Mouse (Mus musculus): ENCODE measurements around the gene Shroom2. TPM values are rescaled to one million over a fixed set of nuclear protein-coding genes. Genes with fewer than 3 reads are reported as not detected.

Shroom2 gene
- total RNA-seq (2018; cell fraction: chromatin; rRNA removed) = under 1 TPM in 1 of 26 experiments, not detected in 25; 0.32 TPM
- total RNA-seq (2018; cell fraction: cytosol; rRNA removed) = not detected
- not detected for total RNA-seq (2018; cell fraction: nucleus; rRNA removed)
- polyA plus RNA-seq (2018) = not detected in 3 replicates

DNA sequence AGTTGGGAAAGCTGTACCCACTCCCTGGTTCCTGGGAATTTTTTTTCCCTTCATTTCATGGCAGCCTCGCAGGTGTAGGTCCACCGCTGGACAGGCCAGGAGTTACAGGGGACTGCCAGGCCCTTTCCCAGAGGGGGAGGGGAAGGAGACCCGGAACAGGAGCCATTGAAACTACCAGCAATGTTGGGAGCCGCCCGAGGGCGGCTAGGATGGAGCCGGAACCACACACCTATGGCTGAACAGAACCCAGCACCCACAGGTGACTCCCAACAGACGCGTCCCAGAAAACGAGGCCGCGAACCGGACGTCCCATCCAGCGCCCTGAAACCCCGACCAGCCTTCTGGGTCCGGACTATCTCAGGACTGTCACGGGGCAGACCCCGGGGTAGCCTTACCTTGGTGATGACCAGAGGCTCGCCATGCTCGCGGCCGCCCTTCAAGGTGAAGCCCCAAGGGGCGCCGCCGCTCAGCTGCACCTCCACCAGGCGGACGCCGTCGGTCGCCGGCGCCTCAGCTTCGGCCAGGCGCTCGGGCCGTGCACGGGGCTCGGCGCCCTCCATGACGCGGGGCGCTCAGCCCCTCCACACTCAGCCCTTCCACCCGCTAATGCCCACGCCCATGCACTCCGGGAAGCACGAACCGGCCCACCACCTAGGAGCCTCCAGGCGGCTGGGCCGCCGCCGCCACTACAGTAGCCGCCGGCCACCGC, at the start of gene Shroom2:
Gene Shroom2, minus strand, starts transcription at position 575 of the 709 bp plus-strand sequence.
- WGBS (ENCODE audit: missing documents) = 12% methylated on average over 32 of the region's 55 CpGs
- Histone ChIP-seq H3K36me3 (ENCODE audit: inconsistent target) (no peaks in the 10 kb centered on the region), H3K79me2 (ENCODE audit: inconsistent target) (no peaks in the 10 kb centered on the region), H3K27ac (no peak within 1 kb of the TSS), H3K4me3 (ENCODE audit: inconsistent target) (no peak within 1 kb of the TSS)

GRCm38 (mm10) chrX:152818996-152819395, 49.7 kb upstream of the Shroom2 start:
- Histone ChIP-seq H3K4me3 (ENCODE audit: inconsistent target) (no peak overlapping the region), H3K36me3 (ENCODE audit: inconsistent target) (no peaks in the 10 kb centered on the region)

GRCm38 (mm10) chrX:152813339-152813738, 44.1 kb upstream of the Shroom2 start:
- 20% methylated on average over 3 of the region's 3 CpGs for WGBS (ENCODE audit: missing documents)
- H3K4me3 ChIP-seq (ENCODE audit: inconsistent target) = no peak overlapping the region

More at GRCm38 (mm10) chrX:152818996-152819395, 49.7 kb upstream of the Shroom2 start:
- no peak overlapping the region for H3K27ac ChIP-seq
- no peaks in the 10 kb centered on the region for H3K79me2 ChIP-seq (ENCODE audit: inconsistent target)

GRCm38 (mm10) chrX:152805317-152805716, 36.1 kb upstream of the Shroom2 start:
- Histone ChIP-seq H3K4me3 (ENCODE audit: inconsistent target) (no peak overlapping the region), H3K79me2 (ENCODE audit: inconsistent target) (no peaks in the 10 kb centered on the region), H3K27ac (no peak overlapping the region), H3K36me3 (ENCODE audit: inconsistent target) (no peaks in the 10 kb centered on the region)

More at GRCm38 (mm10) chrX:152813339-152813738, 44.1 kb upstream of the Shroom2 start:
- no peak overlapping the region for H3K27ac ChIP-seq
- H3K36me3 ChIP-seq (ENCODE audit: inconsistent target) = no peaks in the 10 kb centered on the region
- H3K79me2 ChIP-seq (ENCODE audit: inconsistent target) = no peaks in the 10 kb centered on the region

DNA sequence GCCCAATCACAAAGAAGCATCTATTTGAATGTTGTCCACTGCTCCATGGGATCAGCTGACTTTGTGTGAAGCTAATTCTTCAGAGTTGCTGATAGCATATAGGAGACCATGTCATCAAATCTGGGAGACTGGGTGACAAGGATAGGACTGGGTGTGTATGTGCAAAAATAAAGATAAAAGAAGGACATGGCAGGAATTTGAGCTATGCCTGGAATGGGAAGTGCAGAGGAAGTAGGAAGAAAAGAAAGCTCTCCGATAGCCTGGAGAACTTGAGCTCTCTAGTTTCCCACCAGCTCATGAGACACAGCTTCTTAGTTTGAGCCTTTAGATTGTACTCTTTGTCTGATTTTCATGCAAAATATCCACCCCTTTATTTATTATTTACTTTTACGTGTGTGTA, 19.3 kb upstream of the Shroom2 start:
- 100% methylated on average over 2 of the region's 2 CpGs for WGBS (ENCODE audit: missing documents)
- H3K79me2 ChIP-seq (ENCODE audit: inconsistent target) = no peaks in the 10 kb centered on the region
- no peak overlapping the region for H3K4me3 ChIP-seq (ENCODE audit: inconsistent target)
- H3K36me3 ChIP-seq (ENCODE audit: inconsistent target) = no peaks in the 10 kb centered on the region
- no peak overlapping the region for H3K27ac ChIP-seq

- Histone ChIP-seq H3K79me2 (ENCODE audit: inconsistent target) (no peaks in the 10 kb centered on the region), H3K36me3 (ENCODE audit: inconsistent target) (no peaks in the 10 kb centered on the region), H3K27ac (no peak overlapping the region), H3K4me3 (ENCODE audit: inconsistent target) (no peak overlapping the region)
- WGBS (ENCODE audit: missing documents) = 78% methylated on average over 1 of the region's 1 CpGs
Observed at GRCm38 (mm10) chrX:152788129-152788528, 18.9 kb upstream of the Shroom2 start.

DNA sequence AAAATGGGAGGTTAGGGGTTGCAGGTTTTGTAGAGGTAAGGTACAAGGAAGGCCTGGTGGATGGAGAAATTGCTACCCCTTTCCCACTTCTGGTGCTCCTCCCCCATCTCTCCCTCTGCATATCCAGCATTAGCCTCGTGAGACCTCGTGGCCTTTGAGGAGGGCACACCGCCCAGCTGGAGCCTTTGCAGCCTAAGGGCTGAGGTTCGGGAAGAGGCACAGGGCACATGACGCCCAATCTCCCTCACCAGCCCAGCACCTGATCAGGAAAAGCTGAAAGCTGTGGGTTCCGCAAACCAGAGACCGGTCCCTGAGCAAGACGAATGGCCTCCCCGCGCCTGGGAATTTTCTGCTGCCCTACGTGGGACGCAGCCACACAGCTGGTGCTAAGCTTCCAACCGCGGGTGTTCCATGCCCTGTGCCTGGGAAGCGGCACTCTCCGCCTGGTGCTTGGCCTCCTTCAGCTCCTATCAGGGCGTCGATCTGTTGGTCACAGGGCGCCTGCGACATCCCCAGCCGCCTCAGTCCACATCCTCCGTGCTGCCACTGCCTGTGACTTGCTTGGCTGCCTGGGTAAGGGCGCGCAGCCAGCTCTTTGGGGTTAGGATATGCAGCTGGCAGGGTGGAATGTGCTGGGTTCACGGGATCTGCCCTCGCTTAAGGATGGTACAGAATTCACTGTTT, 12.6 kb upstream of the Shroom2 start, which contains the start of gene Gpr143:
Gene Gpr143, plus strand, starts transcription at position 202 of the 684 bp plus-strand sequence.
- 25% methylated on average over 23 of the region's 26 CpGs for WGBS (ENCODE audit: missing documents)
- H3K79me2 ChIP-seq (ENCODE audit: inconsistent target) = no peaks in the 10 kb centered on the region
- H3K36me3 ChIP-seq (ENCODE audit: inconsistent target) = no peaks in the 10 kb centered on the region
- no peak within 1 kb of the TSS for H3K4me3 ChIP-seq (ENCODE audit: inconsistent target)
- H3K27ac ChIP-seq = no peak within 1 kb of the TSS

DNA sequence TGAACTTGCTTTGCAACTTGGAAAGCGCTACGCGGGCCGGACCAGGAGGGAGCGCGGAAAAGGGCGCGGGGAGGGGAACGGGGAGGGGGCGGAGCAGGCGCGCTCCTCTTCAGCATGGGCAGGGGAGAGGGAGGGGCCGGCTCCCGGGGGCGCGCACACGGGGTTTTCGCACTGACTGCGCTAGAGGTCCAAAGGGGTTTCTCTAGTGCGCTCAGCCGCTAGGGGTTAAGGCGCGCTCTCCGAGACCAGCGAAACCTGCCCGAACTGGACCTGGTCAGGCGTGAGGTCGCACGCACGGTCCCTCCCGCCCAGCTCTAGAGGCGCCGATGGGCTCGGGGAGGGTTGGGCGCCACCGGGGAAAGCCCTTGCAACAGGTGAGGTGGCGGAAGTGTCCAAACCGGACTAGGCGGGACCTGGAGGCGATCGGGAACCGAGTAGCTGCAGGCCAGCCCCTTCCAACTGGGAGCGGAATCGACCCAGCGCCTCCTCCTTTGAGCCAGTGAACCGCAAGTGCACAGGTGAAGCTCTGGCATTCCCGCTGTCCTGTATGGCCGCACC, 414 bp upstream of the Shroom2 start:
- no peak overlapping the region for H3K4me3 ChIP-seq (ENCODE audit: inconsistent target)
- no peaks in the 10 kb centered on the region for H3K36me3 ChIP-seq (ENCODE audit: inconsistent target)
- 26% methylated on average over 31 of the region's 48 CpGs for WGBS (ENCODE audit: missing documents)
- no peaks in the 10 kb centered on the region for H3K79me2 ChIP-seq (ENCODE audit: inconsistent target)
- H3K27ac ChIP-seq = no peak overlapping the region

DNA sequence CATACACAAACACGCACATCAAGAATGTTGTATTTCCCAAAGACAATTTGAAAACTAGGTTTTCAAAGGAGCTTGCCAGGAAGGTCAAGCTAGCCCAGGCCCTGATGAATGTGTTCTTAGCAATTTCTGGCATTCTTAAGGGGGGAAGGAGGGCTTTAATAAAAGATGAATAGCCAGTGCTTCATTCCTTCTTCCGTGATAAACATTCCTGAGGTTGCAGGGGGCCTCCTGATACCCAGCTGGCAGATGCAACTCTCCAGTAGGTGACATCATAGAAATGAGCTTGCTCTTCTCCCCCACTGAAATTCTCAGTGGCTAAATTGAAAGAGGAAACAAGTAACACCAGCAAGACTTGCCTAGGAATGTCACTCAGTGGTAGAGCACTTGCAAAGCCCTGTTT, 5.1 kb downstream of the Shroom2 start:
- WGBS (ENCODE audit: missing documents) = 64% methylated on average over 2 of the region's 2 CpGs
- H3K4me3 ChIP-seq (ENCODE audit: inconsistent target) = no peak overlapping the region
- no peak overlapping the region for H3K27ac ChIP-seq
- H3K36me3 ChIP-seq (ENCODE audit: inconsistent target) = no peaks in the 10 kb centered on the region
- H3K79me2 ChIP-seq (ENCODE audit: inconsistent target) = no peaks in the 10 kb centered on the region

DNA sequence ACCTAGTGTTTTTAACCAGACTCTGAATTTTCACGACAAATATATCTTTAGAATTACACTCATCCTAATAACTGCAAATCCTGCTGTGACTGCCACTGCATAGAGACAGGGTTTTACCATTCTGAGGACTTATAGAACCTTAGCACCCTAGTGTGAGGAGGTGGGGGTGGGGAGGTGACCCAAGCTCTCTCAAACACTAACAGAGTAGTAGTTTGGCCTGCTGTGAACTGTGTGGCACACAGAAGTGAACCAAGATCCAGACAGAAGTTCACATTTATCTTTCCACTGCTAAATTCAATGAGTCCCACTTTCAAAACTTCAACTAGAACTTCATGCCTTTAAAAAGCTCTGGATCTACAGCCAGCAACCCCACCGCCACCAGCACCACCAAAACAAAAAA, 6.4 kb downstream of the Shroom2 start:
- Histone ChIP-seq H3K79me2 (ENCODE audit: inconsistent target) (no peaks in the 10 kb centered on the region), H3K27ac (no peak overlapping the region), H3K4me3 (ENCODE audit: inconsistent target) (no peak overlapping the region), H3K36me3 (ENCODE audit: inconsistent target) (no peaks in the 10 kb centered on the region)
- 74% methylated on average over 2 of the region's 2 CpGs for WGBS (ENCODE audit: missing documents)

- no peaks in the 10 kb centered on the region for H3K79me2 ChIP-seq (ENCODE audit: inconsistent target)
- H3K36me3 ChIP-seq (ENCODE audit: inconsistent target) = no peaks in the 10 kb centered on the region
- H3K4me3 ChIP-seq (ENCODE audit: inconsistent target) = no peak overlapping the region
- no peak overlapping the region for H3K27ac ChIP-seq
- WGBS (ENCODE audit: missing documents) = 90% methylated on average over 2 of the region's 2 CpGs
Observed at GRCm38 (mm10) chrX:152762437-152762836, 6.8 kb downstream of the Shroom2 start.

- WGBS (ENCODE audit: missing documents) = 94% methylated on average over 5 of the region's 5 CpGs
- H3K27ac ChIP-seq = no peak overlapping the region
- no peaks in the 10 kb centered on the region for H3K79me2 ChIP-seq (ENCODE audit: inconsistent target)
- no peaks in the 10 kb centered on the region for H3K36me3 ChIP-seq (ENCODE audit: inconsistent target)
- H3K4me3 ChIP-seq (ENCODE audit: inconsistent target) = no peak overlapping the region
Observed at GRCm38 (mm10) chrX:152756293-152756692, 13.0 kb downstream of the Shroom2 start.

DNA sequence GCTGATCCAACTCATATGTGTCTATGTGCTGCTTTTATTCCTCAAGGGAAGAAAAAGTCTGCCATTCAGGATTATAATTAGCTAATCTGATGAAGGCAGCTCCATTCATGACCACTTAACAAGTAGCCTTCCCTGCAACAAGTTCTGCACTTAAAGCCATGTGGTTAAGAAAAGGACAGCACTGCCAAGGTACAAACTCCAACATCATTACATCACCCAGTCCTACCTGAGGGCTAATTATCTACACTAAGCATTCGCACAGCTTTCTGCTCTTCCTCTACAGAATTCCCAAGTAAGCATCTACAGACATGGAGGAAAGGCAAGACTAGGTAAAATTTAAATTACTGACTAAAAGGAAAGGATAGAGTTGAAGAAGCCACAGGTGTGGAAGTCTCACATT, 13.4 kb downstream of the Shroom2 start:
- Histone ChIP-seq H3K79me2 (ENCODE audit: inconsistent target) (no peaks in the 10 kb centered on the region), H3K4me3 (ENCODE audit: inconsistent target) (no peak overlapping the region), H3K36me3 (ENCODE audit: inconsistent target) (no peaks in the 10 kb centered on the region), H3K27ac (no peak overlapping the region)
- 75% methylated on average over 1 of the region's 1 CpGs for WGBS (ENCODE audit: missing documents)

- no peak overlapping the region for H3K27ac ChIP-seq
- H3K4me3 ChIP-seq (ENCODE audit: inconsistent target) = no peak overlapping the region
- 86% methylated on average over 2 of the region's 2 CpGs for WGBS (ENCODE audit: missing documents)
- H3K79me2 ChIP-seq (ENCODE audit: inconsistent target) = no peaks in the 10 kb centered on the region
- H3K36me3 ChIP-seq (ENCODE audit: inconsistent target) = no peaks in the 10 kb centered on the region
Observed at GRCm38 (mm10) chrX:152745925-152746324, 23.3 kb downstream of the Shroom2 start.

DNA sequence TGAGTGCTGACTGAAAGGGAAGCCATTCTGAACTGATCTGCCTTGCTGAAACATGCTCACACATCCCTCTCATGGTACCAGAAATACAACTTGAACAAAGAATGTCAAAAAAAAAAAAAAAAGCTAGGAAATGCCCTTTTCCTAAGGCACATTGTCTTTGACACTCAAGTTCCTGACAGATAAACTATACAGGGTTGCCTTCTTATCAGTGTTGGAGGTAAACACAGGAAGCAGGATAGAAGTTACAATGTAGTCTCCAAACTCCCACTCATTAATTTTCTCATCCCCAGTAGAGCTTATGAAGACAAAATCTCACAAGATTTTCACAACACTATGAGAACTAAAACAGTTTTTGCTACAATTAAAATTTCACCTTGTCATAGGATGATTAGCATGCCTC, 25.6 kb downstream of the Shroom2 start:
- no peak overlapping the region for H3K27ac ChIP-seq
- H3K4me3 ChIP-seq (ENCODE audit: inconsistent target) = no peak overlapping the region
- no peaks in the 10 kb centered on the region for H3K36me3 ChIP-seq (ENCODE audit: inconsistent target)
- no peaks in the 10 kb centered on the region for H3K79me2 ChIP-seq (ENCODE audit: inconsistent target)

Measured in macrophage (primary cell).